Mouse (Mus musculus): ENCODE data around the gene Wwc1. TPM values are rescaled to one million over a fixed set of nuclear protein-coding genes. Genes with fewer than 3 reads are reported as not detected.

The Wwc1 gene
- total RNA-seq, 1 experiment, result 30.4 TPM

DNA sequence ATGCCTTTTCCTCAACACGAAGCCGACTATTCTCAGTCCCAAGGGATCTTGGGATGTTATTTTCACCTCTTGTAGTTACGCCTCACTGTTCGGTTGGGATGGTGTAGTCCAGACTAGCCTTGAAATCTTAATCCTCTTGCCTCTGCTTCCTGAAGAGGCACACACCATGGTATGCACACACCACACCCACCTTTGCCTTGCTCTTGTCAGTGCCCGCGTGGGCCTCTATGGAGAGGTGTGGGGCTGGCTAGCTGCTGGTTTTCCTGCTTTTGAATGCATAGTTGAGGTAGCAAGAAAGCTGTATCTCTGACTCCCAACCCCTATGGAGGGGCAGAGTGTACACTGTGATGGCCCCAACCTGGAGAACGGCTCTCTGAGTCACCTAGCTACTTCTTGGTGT lies 29.9 kb downstream of the Wwc1 start:
- DNase-seq (ENCODE audit: low read depth, low spot score), result no peak
- H3K9me3 ChIP-seq (ENCODE audit: control insufficient read depth, insufficient read depth, low read depth, low read length), result no peaks in the 10 kb centered on the region
- no peak overlapping the region for H3K9ac ChIP-seq (ENCODE audit: insufficient read depth, low read depth, low read length, poor library complexity, severe bottlenecking)
- TF ChIP-seq ZC3H11A (IDR thresholded peaks at IDR 0.05; ENCODE audit: borderline replicate concordance, low read depth, low read length) (no peak), CHD2 (IDR thresholded peaks at IDR 0.05; ENCODE audit: low read depth, low read length) (no peak), HCFC1 (IDR thresholded peaks at IDR 0.05; ENCODE audit: borderline replicate concordance, insufficient read depth, low read length) (no peak), ZNF384 (IDR thresholded peaks at IDR 0.05; ENCODE audit: low read depth, low read length) (no peak), MAFK (IDR thresholded peaks at IDR 0.05; ENCODE audit: insufficient read depth, low read depth, low read length) (no peak)
- no peak overlapping the region; the same call in 1 of the 2 replicates for H3K27ac ChIP-seq (ENCODE audit: insufficient read depth, low read depth, low read length, poor library complexity, severe bottlenecking)
- in situ Hi-C loops (cut with MboI; ENCODE audit: low sequenced_read_pairs in 2 of 2, unreplicated experiment in 2 of 2), result no loop called here
- H3K4me3 ChIP-seq (ENCODE audit: insufficient read depth in 1 of 2, low read depth in 1 of 2, low read length in 2 of 2, poor library complexity in 1 of 2, severe bottlenecking in 1 of 2), result no peak overlapping the region
- peaks cover 11% of the 10 kb centered on the region; the same call in 1 of the 2 replicates for H3K36me3 ChIP-seq (ENCODE audit: control insufficient read depth, insufficient read depth, low read length, poor library complexity, severe bottlenecking)
- H3K4me1 ChIP-seq (ENCODE audit: control insufficient read depth in 2 of 2, insufficient read depth in 2 of 2, low read length in 2 of 2, poor library complexity in 1 of 2), result peaks cover 8 to 41% of the 10 kb centered on the region in 2 experiments

DNA sequence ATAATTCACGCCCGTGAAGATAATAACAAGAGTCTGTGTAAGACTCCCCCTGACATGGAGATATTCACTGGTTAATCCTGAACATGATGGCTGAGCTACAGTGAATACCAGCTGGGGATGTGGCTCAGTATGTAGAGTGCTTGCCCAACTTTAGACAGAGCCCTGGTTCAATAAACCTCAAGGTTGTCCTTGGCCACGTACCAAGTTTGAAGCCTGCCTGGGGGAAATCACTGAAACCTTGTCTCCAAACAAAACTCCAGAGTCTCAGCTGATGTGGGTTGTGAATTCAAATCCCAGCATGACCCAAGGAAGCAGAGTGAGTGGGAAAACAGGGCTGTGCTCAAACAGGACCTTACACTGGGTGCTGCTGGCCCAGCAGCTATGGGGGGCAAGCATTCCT lies 30.3 kb downstream of the Wwc1 start:
- no peak overlapping the region for H3K4me3 ChIP-seq (ENCODE audit: insufficient read depth in 1 of 2, low read depth in 1 of 2, low read length in 2 of 2, poor library complexity in 1 of 2, severe bottlenecking in 1 of 2)
- no peak overlapping the region for H3K27ac ChIP-seq (ENCODE audit: insufficient read depth, low read depth, low read length, poor library complexity, severe bottlenecking)
- peaks cover 9 to 41% of the 10 kb centered on the region in 2 experiments for H3K4me1 ChIP-seq (ENCODE audit: control insufficient read depth in 2 of 2, insufficient read depth in 2 of 2, low read length in 2 of 2, poor library complexity in 1 of 2)
- H3K9ac ChIP-seq (ENCODE audit: insufficient read depth, low read depth, low read length, poor library complexity, severe bottlenecking), result no peak overlapping the region
- H3K36me3 ChIP-seq (ENCODE audit: control insufficient read depth, insufficient read depth, low read length, poor library complexity, severe bottlenecking), result peaks cover 11% of the 10 kb centered on the region; the same call in 1 of the 2 replicates
- TF ChIP-seq ZC3H11A (IDR thresholded peaks at IDR 0.05; ENCODE audit: borderline replicate concordance, low read depth, low read length) (no peak), CHD2 (IDR thresholded peaks at IDR 0.05; ENCODE audit: low read depth, low read length) (no peak), ZNF384 (IDR thresholded peaks at IDR 0.05; ENCODE audit: low read depth, low read length) (no peak), MAFK (IDR thresholded peaks at IDR 0.05; ENCODE audit: insufficient read depth, low read depth, low read length) (no peak), HCFC1 (IDR thresholded peaks at IDR 0.05; ENCODE audit: borderline replicate concordance, insufficient read depth, low read length) (no peak)
- H3K9me3 ChIP-seq (ENCODE audit: control insufficient read depth, insufficient read depth, low read depth, low read length), result no peaks in the 10 kb centered on the region
- in situ Hi-C loops (cut with MboI; ENCODE audit: low sequenced_read_pairs in 2 of 2, unreplicated experiment in 2 of 2), result no loop called here
- no peak for DNase-seq (ENCODE audit: low read depth, low spot score)

- TF ChIP-seq CHD2 (IDR thresholded peaks at IDR 0.05; ENCODE audit: low read depth, low read length) (no peak), ZNF384 (IDR thresholded peaks at IDR 0.05; ENCODE audit: low read depth, low read length) (peak; percentile 88)
- peaks cover 9 to 41% of the 10 kb centered on the region in 2 experiments for H3K4me1 ChIP-seq (ENCODE audit: control insufficient read depth in 2 of 2, insufficient read depth in 2 of 2, low read length in 2 of 2, poor library complexity in 1 of 2)
- in situ Hi-C loops (cut with MboI; ENCODE audit: low sequenced_read_pairs in 2 of 2, unreplicated experiment in 2 of 2), result no loop called here
Measured at GRCm38 (mm10) chr11:35948457-35948881, 31.9 kb downstream of the Wwc1 start.

DNA sequence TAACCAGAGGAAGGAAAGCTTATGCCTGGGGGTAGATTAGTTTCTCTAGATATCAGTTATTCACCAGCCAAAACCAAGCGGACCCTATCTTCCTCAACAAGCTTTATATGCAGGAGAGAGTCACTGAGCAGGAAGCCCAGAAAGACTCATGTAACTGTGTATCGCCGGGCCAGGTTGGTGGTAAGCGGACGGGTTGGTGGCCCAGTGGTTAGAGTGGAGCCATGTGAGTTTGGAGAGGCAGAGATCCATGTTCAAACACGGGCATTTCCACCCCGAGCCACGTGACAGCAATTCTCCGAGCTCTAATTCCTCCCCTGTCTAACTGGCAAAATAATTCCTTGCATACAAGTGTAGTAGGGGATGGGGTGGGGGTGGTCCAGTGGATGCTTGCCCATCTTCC lies 32.4 kb downstream of the Wwc1 start:
- no peak overlapping the region for H3K27ac ChIP-seq (ENCODE audit: insufficient read depth, low read depth, low read length, poor library complexity, severe bottlenecking)
- H3K4me1 ChIP-seq (ENCODE audit: control insufficient read depth in 2 of 2, insufficient read depth in 2 of 2, low read length in 2 of 2, poor library complexity in 1 of 2), result peaks cover 9 to 41% of the 10 kb centered on the region in 2 experiments
- no peak for DNase-seq (ENCODE audit: low read depth, low spot score)
- H3K9me3 ChIP-seq (ENCODE audit: control insufficient read depth, insufficient read depth, low read depth, low read length), result no peaks in the 10 kb centered on the region
- in situ Hi-C loops (cut with MboI; ENCODE audit: low sequenced_read_pairs in 2 of 2, unreplicated experiment in 2 of 2), result no loop called here
- TF ChIP-seq MAFK (IDR thresholded peaks at IDR 0.05; ENCODE audit: insufficient read depth, low read depth, low read length) (no peak), ZNF384 (IDR thresholded peaks at IDR 0.05; ENCODE audit: low read depth, low read length) (no peak), ZC3H11A (IDR thresholded peaks at IDR 0.05; ENCODE audit: borderline replicate concordance, low read depth, low read length) (no peak), CHD2 (IDR thresholded peaks at IDR 0.05; ENCODE audit: low read depth, low read length) (no peak), HCFC1 (IDR thresholded peaks at IDR 0.05; ENCODE audit: borderline replicate concordance, insufficient read depth, low read length) (no peak)
- H3K4me3 ChIP-seq (ENCODE audit: insufficient read depth in 1 of 2, low read depth in 1 of 2, low read length in 2 of 2, poor library complexity in 1 of 2, severe bottlenecking in 1 of 2), result no peak overlapping the region
- H3K36me3 ChIP-seq (ENCODE audit: control insufficient read depth, insufficient read depth, low read length, poor library complexity, severe bottlenecking), result peaks cover 6% of the 10 kb centered on the region; the same call in 1 of the 2 replicates
- no peak overlapping the region for H3K9ac ChIP-seq (ENCODE audit: insufficient read depth, low read depth, low read length, poor library complexity, severe bottlenecking)

More at GRCm38 (mm10) chr11:35948457-35948881, 31.9 kb downstream of the Wwc1 start:
- Histone ChIP-seq H3K9ac (ENCODE audit: insufficient read depth, low read depth, low read length, poor library complexity, severe bottlenecking) (no peak overlapping the region), H3K27ac (ENCODE audit: insufficient read depth, low read depth, low read length, poor library complexity, severe bottlenecking) (no peak overlapping the region), H3K4me3 (ENCODE audit: insufficient read depth in 1 of 2, low read depth in 1 of 2, low read length in 2 of 2, poor library complexity in 1 of 2, severe bottlenecking in 1 of 2) (no peak overlapping the region), H3K36me3 (ENCODE audit: control insufficient read depth, insufficient read depth, low read length, poor library complexity, severe bottlenecking) (peaks cover 8% of the 10 kb centered on the region; the same call in 1 of the 2 replicates), H3K9me3 (ENCODE audit: control insufficient read depth, insufficient read depth, low read depth, low read length) (no peaks in the 10 kb centered on the region)
- DNase-seq (ENCODE audit: low read depth, low spot score), result peak; percentile 37

GRCm38 (mm10) chr11:35945187-35945586 lies 35.1 kb downstream of the Wwc1 start:
- Histone ChIP-seq H3K4me1 (ENCODE audit: control insufficient read depth in 2 of 2, insufficient read depth in 2 of 2, low read length in 2 of 2, poor library complexity in 1 of 2) (peaks cover 8 to 30% of the 10 kb centered on the region in 2 experiments; a peak in 3 of 4 replicates), H3K9me3 (ENCODE audit: control insufficient read depth, insufficient read depth, low read depth, low read length) (no peaks in the 10 kb centered on the region), H3K27ac (ENCODE audit: insufficient read depth, low read depth, low read length, poor library complexity, severe bottlenecking) (no peak overlapping the region), H3K4me3 (ENCODE audit: insufficient read depth in 1 of 2, low read depth in 1 of 2, low read length in 2 of 2, poor library complexity in 1 of 2, severe bottlenecking in 1 of 2) (no peak overlapping the region), H3K9ac (ENCODE audit: insufficient read depth, low read depth, low read length, poor library complexity, severe bottlenecking) (no peak overlapping the region), H3K36me3 (ENCODE audit: control insufficient read depth, insufficient read depth, low read length, poor library complexity, severe bottlenecking) (peaks cover under 1% of the 10 kb centered on the region; the same call in 1 of the 2 replicates)
- in situ Hi-C loops (cut with MboI; ENCODE audit: low sequenced_read_pairs in 2 of 2, unreplicated experiment in 2 of 2), result no loop called here
- TF ChIP-seq HCFC1 (IDR thresholded peaks at IDR 0.05; ENCODE audit: borderline replicate concordance, insufficient read depth, low read length), result no peak
- DNase-seq (ENCODE audit: low read depth, low spot score), result no peak

Measured in ES-E14 (cell line).